Mouse (Mus musculus) embryonic stem cell, embryonic (primary cell): ENCODE measurements at regions not wholly inside any gene's neighbourhood (a gene's known extent, or its start where the extent isn't known, plus 50 kb on each side); places are given as distances from the start of the nearest gene placed in this dataset.

ENCODE experiments used
- CTCF ChIA-PET, 4 experiments: fragments of 300-600 bp in 2 of 4; fragments of 350-600 bp in 2 of 4; sonication (Branson Sonifier 250); formaldehyde crosslinking; loops; one replicate each; lab custom pipeline; 2022; ENCODE audit warnings: inconsistent platforms in 2 of 4; lab: Charles Lee
- POLR2A ChIA-PET, 4 experiments: fragments of 300-600 bp in 2 of 4; fragments of 350-600 bp in 2 of 4; sonication (Branson Sonifier 250); formaldehyde crosslinking; loops; one replicate each; lab custom pipeline; 2022; ENCODE audit warnings: antibody characterized with exemption in 4 of 4, inconsistent platforms in 1 of 4; lab: Charles Lee

DNA sequence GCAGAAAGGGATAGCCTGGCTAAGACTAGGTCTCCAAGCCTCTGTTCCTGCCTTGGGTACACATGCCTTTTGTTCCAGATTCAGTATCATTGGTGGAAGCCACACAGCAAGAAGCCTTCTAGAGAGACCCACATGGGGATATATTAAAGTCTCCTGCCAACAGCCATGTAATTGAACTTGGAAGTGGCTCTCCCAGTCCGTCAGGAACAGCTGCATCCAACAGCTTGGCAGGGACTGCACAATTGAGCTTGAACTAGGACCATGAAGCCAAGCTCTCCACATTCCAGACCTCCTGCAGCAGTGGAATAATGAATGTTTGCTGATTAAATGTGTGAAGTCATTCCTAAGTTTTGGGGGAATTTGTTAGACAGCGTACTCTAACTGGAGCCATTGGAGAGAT lies 94.5 kb downstream of the Gpr139 start:
- POLR2A ChIA-PET: no interaction called here
- CTCF ChIA-PET: no interaction called here

DNA sequence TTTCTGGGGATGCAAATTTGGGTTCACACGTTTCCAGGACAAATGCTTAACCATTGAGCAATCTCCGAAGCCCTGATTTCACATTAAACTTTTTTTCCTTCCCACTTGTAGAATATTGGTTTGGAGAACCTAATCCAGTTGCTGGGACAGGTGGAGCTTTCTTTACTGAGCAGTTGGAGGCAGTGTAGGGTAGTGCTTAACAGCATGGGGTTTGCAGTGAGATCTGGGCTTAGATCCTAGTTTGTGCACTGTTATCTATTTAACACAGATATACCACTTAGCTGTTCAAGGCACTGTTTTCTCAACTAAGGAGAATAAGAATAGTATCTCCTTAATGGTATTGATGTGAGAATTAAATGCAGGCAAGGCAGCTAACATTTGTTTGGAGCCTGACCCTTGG lies 93.5 kb upstream of the Gprc5b start:
- ChIA-PET CTCF (no interaction called here), POLR2A (no interaction called here)

DNA sequence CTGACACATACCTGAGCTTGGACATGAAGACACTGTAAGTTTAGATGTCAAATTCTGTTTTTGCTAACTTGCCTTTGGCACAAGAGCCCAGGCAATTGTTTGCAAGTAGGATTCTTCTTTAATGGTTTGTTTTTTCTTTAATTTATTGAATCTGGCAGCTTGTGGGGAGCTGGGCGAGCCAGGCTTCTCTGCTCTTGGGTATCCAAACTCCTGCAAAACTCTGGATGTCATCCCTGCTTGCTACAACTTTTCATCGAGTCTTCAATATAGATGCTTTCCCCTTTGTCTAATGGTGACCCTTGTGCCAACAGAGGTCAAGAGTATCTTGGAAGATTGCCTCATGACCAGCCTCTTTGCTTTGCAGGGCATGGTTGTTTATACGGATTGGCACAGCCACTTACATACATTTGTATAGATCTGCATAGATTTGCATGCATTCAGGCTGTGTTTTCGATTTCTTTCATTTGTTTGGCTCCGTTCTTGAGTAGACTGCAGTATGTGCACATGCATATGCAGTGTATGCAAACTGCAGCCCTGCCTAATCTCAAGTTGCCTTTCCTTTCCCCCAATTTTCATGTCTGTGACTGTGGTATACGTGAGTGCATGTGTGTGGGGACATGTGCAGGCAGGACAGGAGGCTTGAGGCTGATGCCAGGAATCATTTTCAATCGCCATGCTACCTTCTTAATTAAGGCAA lies 92.9 kb upstream of the Gprc5b start:
- CTCF ChIA-PET: no interaction called here

DNA sequence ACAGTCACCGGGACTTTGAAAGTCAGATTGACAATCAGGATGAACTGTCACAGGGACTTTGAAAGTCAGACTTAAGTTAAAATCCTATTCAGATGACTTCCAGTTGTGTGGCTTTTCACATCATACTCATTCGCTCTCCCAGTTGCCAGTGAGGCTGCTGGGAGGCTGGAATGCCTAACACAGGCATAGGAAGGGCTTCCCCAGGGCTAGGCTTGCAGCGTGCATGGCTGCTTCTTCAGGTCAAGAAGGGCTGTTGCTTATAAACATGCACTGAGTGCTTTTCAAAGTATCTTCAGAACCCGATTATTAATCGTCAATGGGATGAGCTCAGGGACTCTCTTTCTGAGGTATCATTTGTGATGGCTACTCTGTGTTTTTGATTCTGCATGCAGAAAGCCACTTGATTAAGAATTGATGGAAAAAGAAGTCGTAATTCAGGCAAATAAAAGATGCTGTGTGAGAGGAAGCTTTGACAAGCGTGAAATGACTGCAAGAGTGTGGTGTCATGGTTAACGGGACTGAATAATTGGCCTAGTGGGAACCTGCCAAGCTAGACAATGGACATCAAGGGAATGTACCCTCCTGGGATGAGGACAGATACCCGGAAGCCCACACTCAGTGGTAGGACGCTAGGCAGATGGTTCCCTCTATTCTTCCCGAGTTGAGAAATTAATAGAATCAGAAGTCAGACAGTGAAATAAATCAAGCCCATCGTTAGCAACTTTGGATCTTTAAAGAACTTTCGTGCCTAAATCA lies 90.9 kb upstream of the Gprc5b start:
- ChIA-PET POLR2A (no interaction called here), CTCF (no interaction called here)

More for the DNA sequence above, 92.9 kb upstream of the Gprc5b start:
- POLR2A ChIA-PET: no interaction called here

DNA sequence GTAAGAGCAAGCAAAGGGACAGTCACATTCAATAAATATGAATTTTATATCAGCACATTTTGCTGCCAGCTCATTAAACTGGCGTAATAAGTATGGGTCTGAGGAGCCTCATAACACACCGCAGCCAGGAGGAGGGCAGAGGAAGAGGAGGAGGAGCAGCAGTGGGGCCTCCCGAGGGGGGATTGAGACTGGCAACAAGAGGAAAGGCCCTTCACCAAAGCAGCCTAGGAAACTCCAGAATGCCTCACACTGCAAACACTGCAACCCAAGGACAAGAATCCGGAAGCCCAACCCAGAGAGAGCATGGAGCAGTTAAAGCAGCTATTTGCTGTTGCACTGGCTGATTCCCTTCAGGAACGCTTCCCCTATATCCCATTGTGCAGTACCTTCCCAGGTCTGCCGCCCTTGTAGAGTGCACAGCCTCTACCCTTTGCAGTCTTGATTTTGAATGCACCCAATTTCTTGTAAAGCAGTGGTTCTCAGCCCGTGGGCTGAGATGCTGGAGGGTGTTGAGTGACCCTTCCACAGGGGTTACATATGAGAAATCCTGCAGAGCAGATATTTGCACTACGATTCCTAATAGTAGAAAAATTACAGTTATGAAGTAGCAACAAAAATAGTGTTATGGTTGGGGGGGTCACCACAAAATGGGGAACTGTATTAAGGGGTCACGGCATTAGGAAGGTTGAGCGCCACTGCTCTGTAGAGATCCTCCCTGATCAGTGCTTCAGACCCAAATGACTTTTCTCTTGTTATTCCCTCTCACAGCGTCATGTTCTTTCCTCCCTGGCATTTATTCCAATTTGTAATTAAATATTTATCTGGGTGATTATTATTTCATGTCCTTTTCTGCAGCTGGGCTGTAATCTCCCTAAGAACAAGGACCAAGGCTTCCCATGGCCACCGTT lies 82.0 kb upstream of the Gprc5b start:
- ChIA-PET CTCF (interaction anchor here in 1 of 4 experiments (0.5 kb wide), 1 partner anchor 102 kb away, joined by 3 read pairs; no protein-coding TSS in a partner anchor), POLR2A (no interaction called here)

DNA sequence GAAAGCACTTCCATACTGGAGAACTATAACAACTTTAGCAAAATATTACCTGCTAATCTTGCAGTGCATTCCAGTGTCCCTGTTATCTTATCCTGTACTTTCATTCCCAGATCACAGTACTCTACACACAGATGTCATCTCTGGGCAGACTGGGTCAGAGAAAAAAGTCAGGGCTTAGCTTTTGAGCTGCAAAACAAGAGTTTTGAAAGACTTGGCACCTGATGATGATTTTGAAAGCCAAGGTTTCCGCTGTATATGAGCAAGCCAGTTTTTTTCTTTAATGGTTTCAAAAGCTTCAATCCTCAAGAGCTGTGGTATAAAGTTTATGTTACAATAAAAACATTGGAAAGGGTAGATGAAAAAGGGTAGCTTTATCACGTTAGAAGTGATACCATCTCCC lies 71.0 kb upstream of the Gprc5b start:
- ChIA-PET POLR2A (no interaction called here), CTCF (interaction anchor here in 1 of 4 experiments (0.6 kb wide), 1 partner anchor 46 kb away, joined by 3 read pairs; no protein-coding TSS in a partner anchor)
